Mouse (Mus musculus) bone marrow, adult 2 months (tissue): ENCODE measurements around the gene Sfswap. TPM values are rescaled to one million over a fixed set of nuclear protein-coding genes. Genes with fewer than 3 reads are reported as not detected.

Experiments used
- H3K27ac ChIP-seq: fragments of 200-500 bp; 2 replicates; pipeline ENCODE4 v1.5.1; 2012; ENCODE audit warnings: low read depth, mild to moderate bottlenecking, control low read depth, inconsistent platforms, low read length; ENCODE audit not compliant: control insufficient read depth, poor library complexity, insufficient read depth
- H3K4me1 ChIP-seq: fragments of 200-500 bp; 2 replicates; pipeline ENCODE4 v1.6.1; 2011; ENCODE audit warnings: low read length; ENCODE audit not compliant: control insufficient read depth, insufficient read depth
- H3K4me3 ChIP-seq: fragments of 200-500 bp; replicated peaks from 2 replicates; pipeline ENCODE3; 2011; ENCODE audit warnings: mild to moderate bottlenecking, low read depth, low read length, control low read depth; ENCODE audit not compliant: control insufficient read depth
- CTCF ChIP-seq: fragments of 200-500 bp; IDR thresholded peaks from 2 replicates; pipeline ENCODE4 v1.5.1; 2011; ENCODE audit warnings: low read length, control low read depth; ENCODE audit not compliant: control insufficient read depth, insufficient read depth
- POLR2A ChIP-seq: fragments of 200-500 bp; IDR thresholded peaks from 2 replicates; pipeline ENCODE4 v1.6.1; 2011; ENCODE audit warnings: low read depth, mild to moderate bottlenecking, control low read depth, low read length, borderline replicate concordance; ENCODE audit not compliant: control insufficient read depth
- WGBS: fragments of 180-500 bp; shearing (Covaris S2); methylation state at CpG from one replicate; pipeline ENCODE4 v1.1.7; 2018; 5-methylcytosine and 5-hydroxymethylcytosine counted together
- polyA plus RNA-seq: library from polyadenylated mRNA; stranded (reverse); fragments of >200 nt; gene quantifications from 2 replicates; pipeline ENCODE4 v1.2.4, GENCODE M21; 2011; ENCODE audit warnings: low replicate concordance; ENCODE audit not compliant: missing spikeins, insufficient read depth, insufficient read length

Gene Sfswap
- polyA plus RNA-seq, 1 experiment, result 111 TPM

- H3K27ac ChIP-seq, result no peak overlapping the region
- TF ChIP-seq CTCF, result no peak
- no peak for TF ChIP-seq POLR2A
- 64% methylated on average over 3 of the region's 3 CpGs for WGBS
- no peaks in the 10 kb centered on the region for H3K4me1 ChIP-seq
- no peak overlapping the region for H3K4me3 ChIP-seq
Observed at GRCm38 (mm10) chr5:129521913-129522312, 20.9 kb downstream of the Sfswap start.

DNA sequence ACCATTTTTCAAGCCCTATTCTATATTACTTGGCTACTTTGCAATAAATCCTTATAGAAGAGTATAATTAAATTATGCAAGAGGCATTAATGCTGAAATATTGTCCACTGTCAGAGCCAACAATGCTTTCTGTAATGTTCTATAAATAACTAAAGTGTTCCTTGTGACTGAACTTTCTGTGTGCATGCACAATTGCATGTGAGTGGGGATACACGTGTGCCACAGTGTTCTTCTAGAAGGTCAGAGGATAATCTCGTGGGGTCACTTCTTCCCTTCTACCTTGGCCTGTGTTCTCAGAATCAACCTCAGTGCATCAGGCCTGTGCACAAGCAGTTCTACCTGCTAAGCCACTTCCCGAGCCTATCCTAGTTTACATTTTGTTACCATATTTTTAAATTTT lies 22.1 kb downstream of the Sfswap start:
- TF ChIP-seq POLR2A (no peak), CTCF (no peak)
- Histone ChIP-seq H3K27ac (no peak overlapping the region), H3K4me3 (no peak overlapping the region), H3K4me1 (no peaks in the 10 kb centered on the region)
- WGBS, result 82% methylated on average over 3 of the region's 3 CpGs

DNA sequence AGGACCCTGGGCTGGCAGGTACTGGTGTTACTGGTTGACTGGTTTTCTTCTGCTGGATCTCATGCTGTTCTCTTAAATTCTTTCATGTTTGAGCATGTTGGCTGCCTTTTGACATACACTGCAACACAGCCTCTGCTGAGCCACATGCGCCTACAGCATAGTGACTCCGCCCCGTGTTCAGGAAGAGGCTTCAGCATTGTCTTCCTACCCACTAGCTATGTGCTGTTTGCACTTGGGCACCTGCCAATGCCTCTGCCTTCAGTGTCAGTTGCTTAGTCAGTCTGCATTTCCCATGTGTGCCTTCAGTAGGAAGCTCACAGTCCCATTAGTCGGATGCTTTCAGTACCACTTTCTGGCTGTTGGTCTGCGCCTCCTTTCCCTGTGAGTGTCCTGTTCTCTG lies 23.7 kb downstream of the Sfswap start:
- Histone ChIP-seq H3K4me3 (no peak overlapping the region), H3K27ac (no peak overlapping the region), H3K4me1 (no peaks in the 10 kb centered on the region)
- WGBS, result 75% methylated on average over 5 of the region's 5 CpGs
- TF ChIP-seq CTCF (no peak), POLR2A (no peak)

DNA sequence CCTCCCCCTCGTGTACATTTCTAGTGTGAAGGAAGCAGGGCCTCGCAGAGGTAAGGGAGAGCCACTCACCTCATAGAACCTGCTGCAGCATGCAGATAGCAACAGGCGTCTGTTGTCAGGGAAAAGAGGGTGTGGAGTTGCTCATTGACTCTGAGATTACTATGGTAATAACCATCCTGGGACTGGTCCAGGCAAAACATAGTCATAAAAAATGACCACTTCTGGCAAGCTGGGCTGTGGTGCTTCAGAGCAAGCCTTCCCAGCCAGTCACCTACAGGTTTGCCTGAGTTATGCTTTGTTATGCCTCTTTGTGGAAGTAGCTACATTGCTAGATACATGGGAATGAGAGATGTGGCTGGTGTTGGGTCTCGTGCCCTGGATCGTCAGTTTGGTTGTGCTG lies 26.1 kb downstream of the Sfswap start:
- Histone ChIP-seq H3K4me1 (no peaks in the 10 kb centered on the region), H3K4me3 (no peak overlapping the region), H3K27ac (no peak overlapping the region)
- TF ChIP-seq POLR2A (no peak), CTCF (no peak)
- WGBS, result 68% methylated on average over 5 of the region's 5 CpGs

- WGBS, result 65% methylated on average over 1 of the region's 1 CpGs
- H3K27ac ChIP-seq, result no peak overlapping the region
Observed at GRCm38 (mm10) chr5:129529571-129529970, 28.6 kb downstream of the Sfswap start.

GRCm38 (mm10) chr5:129533731-129534130 lies 32.7 kb downstream of the Sfswap start:
- Histone ChIP-seq H3K27ac (no peak overlapping the region), H3K4me3 (no peak overlapping the region), H3K4me1 (no peaks in the 10 kb centered on the region; the same call in 1 of the 2 replicates)
- 62% methylated on average over 3 of the region's 3 CpGs for WGBS
- TF ChIP-seq POLR2A, result no peak
- no peak for TF ChIP-seq CTCF

More at GRCm38 (mm10) chr5:129529571-129529970, 28.6 kb downstream of the Sfswap start:
- no peak for TF ChIP-seq CTCF
- TF ChIP-seq POLR2A, result no peak
- Histone ChIP-seq H3K4me3 (no peak overlapping the region), H3K4me1 (no peaks in the 10 kb centered on the region)

- H3K4me3 ChIP-seq, result no peak overlapping the region
- no peak overlapping the region for H3K27ac ChIP-seq
- 88% methylated on average over 2 of the region's 2 CpGs for WGBS
- TF ChIP-seq CTCF (no peak), POLR2A (no peak)
- H3K4me1 ChIP-seq, result no peaks in the 10 kb centered on the region; the same call in 1 of the 2 replicates
Observed at GRCm38 (mm10) chr5:129534500-129534899, 33.5 kb downstream of the Sfswap start.

DNA sequence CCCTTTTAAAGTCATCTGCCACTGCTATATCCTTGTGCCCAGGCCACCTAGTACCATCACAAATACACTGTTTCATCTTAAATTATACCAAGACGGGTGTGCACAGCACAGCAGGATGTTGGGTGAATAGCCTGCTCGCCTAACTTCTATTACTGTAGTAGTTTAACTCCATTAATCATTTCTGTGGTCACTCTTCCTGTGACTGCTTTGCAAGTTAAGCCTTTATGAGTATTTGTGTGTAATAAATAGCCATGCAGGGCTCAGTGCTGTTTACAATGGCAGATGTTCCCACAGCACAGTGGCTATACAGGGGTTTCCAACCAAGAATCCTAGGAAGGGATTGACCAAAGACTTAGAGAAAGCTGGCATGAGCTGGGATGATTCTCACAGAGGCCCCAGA lies 34.0 kb downstream of the Sfswap start:
- TF ChIP-seq POLR2A (no peak), CTCF (no peak)
- Histone ChIP-seq H3K27ac (no peak overlapping the region), H3K4me1 (no peaks in the 10 kb centered on the region; the same call in 1 of the 2 replicates), H3K4me3 (no peak overlapping the region)
- WGBS, result 70% methylated on average over 2 of the region's 2 CpGs

- H3K4me3 ChIP-seq, result no peak overlapping the region
- WGBS, result 91% methylated on average over 3 of the region's 3 CpGs
- no peak overlapping the region for H3K27ac ChIP-seq
- no peaks in the 10 kb centered on the region; the same call in 1 of the 2 replicates for H3K4me1 ChIP-seq
- TF ChIP-seq POLR2A, result no peak
- no peak for TF ChIP-seq CTCF
Observed at GRCm38 (mm10) chr5:129535431-129535830, 34.4 kb downstream of the Sfswap start.
